Comparison of ENCODE assay signal across 8 mouse cellular contexts in the genomic region with DNA sequence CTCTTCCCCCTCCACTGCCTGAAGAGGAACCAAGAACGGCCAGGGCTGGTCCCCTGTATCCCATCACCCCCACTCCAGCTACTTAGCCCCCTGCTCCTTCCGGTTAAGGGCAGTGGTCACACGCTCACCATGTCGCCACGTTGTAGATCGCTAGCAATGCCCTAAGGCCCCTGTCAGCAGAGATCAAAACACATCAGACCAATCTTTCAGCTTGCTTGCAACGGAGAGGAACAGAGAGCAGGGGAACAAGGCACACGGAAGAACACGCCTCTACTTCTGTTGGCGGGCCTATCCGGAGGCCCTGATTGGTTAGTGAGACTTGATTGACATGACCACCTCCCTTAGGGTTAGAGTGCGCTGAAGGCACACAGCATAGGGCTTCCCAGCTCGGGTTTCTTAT. TPM values are rescaled to one million over a fixed set of nuclear protein-coding genes. Genes with fewer than 3 reads are reported as not detected.
DNase-seq lines count a peak whose midpoint lies in the region; ATAC-seq and TF ChIP-seq lines count a peak whose summit lies in the region.
"Not testable (repeated sequence)": the region's sequence is repeated elsewhere in the genome, so short reads cannot be mapped to it uniquely, and the experiment has no call there.

Gene Gm3604, minus strand, starts transcription at position 226 of the 400 bp plus-strand sequence.

- H3K27me3 ChIP-seq in heart, embryonic 13.5 days (replicated peaks); kidney, embryonic 15.5 days; limb, embryonic 13.5 days; midbrain, embryonic 12.5 days: not testable (repeated sequence)

- H3K4me1 ChIP-seq in bone marrow, adult 2 months (ENCODE audit: control insufficient read depth, insufficient read depth, low read length); heart, embryonic 13.5 days; kidney, embryonic 15.5 days; limb, embryonic 13.5 days; midbrain, embryonic 12.5 days: not testable (repeated sequence)

- TF ChIP-seq POLR2A in bone marrow, adult 2 months (IDR thresholded peaks at IDR 0.05; ENCODE audit: borderline replicate concordance, control insufficient read depth, low read depth, low read length): not testable (repeated sequence)

- peak; percentile 80 for DNase-seq in 416B (ENCODE audit: low read depth)
- DNase-seq in spleen, adult 12 weeks (ENCODE audit: low spot score): peak; percentile 46

- H3K4me2 ChIP-seq in heart, embryonic 13.5 days: peak within 1 kb of the TSS; percentile 66
- peak within 1 kb of the TSS; percentile 54 for H3K4me2 ChIP-seq in kidney, embryonic 15.5 days
- H3K4me2 ChIP-seq in limb, embryonic 13.5 days (replicated peaks): peak within 1 kb of the TSS; percentile 55
- peak within 1 kb of the TSS; percentile 42 for H3K4me2 ChIP-seq in midbrain, embryonic 12.5 days (replicated peaks)

- peak within 1 kb of the TSS; percentile 80 for H3K9ac ChIP-seq in heart, embryonic 13.5 days
- peak within 1 kb of the TSS; percentile 52; the same call in 1 of the 2 replicates for H3K9ac ChIP-seq in kidney, embryonic 15.5 days
- peak within 1 kb of the TSS; percentile 45 for H3K9ac ChIP-seq in limb, embryonic 13.5 days
- H3K9ac ChIP-seq in midbrain, embryonic 12.5 days (replicated peaks): not testable (repeated sequence)

- WGBS in bone marrow, adult 2 months: 10% methylated on average over 13 of the region's 13 CpGs
- 6% methylated on average over 13 of the region's 13 CpGs for WGBS in heart, embryonic 13.5 days
- 5% methylated on average over 13 of the region's 13 CpGs for WGBS in kidney, embryonic 15.5 days
- WGBS in limb, embryonic 13.5 days: 9% methylated on average over 13 of the region's 13 CpGs
- WGBS in midbrain, embryonic 12.5 days: 9% methylated on average over 13 of the region's 13 CpGs

- H3K27ac ChIP-seq in bone marrow, adult 2 months (ENCODE audit: control insufficient read depth, insufficient read depth, low read depth, low read length, poor library complexity); heart, embryonic 13.5 days (replicated peaks); limb, embryonic 13.5 days: not testable (repeated sequence)
- H3K27ac ChIP-seq in kidney, embryonic 15.5 days: 0 out of 2 replicates have a peak within 1 kb of the TSS, but pooled peaks have one; percentile 41
- 0 out of 2 replicates have a peak within 1 kb of the TSS, but pooled peaks have one; percentile 8 for H3K27ac ChIP-seq in midbrain, embryonic 12.5 days (replicated peaks)

- H3K4me3 ChIP-seq in bone marrow, adult 2 months (replicated peaks; ENCODE audit: control insufficient read depth, low read depth, low read length): peak within 1 kb of the TSS; percentile 54
- peak within 1 kb of the TSS; percentile 61 for H3K4me3 ChIP-seq in heart, embryonic 13.5 days
- H3K4me3 ChIP-seq in kidney, embryonic 15.5 days (replicated peaks): peak within 1 kb of the TSS; percentile 59
- peak within 1 kb of the TSS; percentile 49 for H3K4me3 ChIP-seq in limb, embryonic 13.5 days
- H3K4me3 ChIP-seq in midbrain, embryonic 12.5 days: peak within 1 kb of the TSS; percentile 40

- ATAC-seq in erythroid progenitor cell, adult 5-6 weeks (replicated peaks; ENCODE audit: low FRiP score, poor library complexity, severe bottlenecking): peak; percentile 71
- not testable (repeated sequence) for ATAC-seq in heart, embryonic 13.5 days (ENCODE audit: extremely low read depth, insufficient number of reproducible peaks, low FRiP score, low TSS enrichment); kidney, embryonic 15.5 days (replicated peaks; ENCODE audit: low FRiP score); limb, embryonic 13.5 days (ENCODE audit: low FRiP score, low read depth); midbrain, embryonic 12.5 days (ENCODE audit: low FRiP score, low read depth)

- not testable (repeated sequence) for H3K36me3 ChIP-seq in heart, embryonic 13.5 days; kidney, embryonic 15.5 days; limb, embryonic 13.5 days; midbrain, embryonic 12.5 days

- not testable (repeated sequence) for H3K9me3 ChIP-seq in heart, embryonic 13.5 days; kidney, embryonic 15.5 days (replicated peaks); midbrain, embryonic 12.5 days
- peaks cover 12% of the 10 kb centered on the region; the same call in 1 of the 2 replicates for H3K9me3 ChIP-seq in limb, embryonic 13.5 days

- not testable (repeated sequence) for TF ChIP-seq CTCF in bone marrow, adult 2 months (IDR thresholded peaks at IDR 0.05; ENCODE audit: control insufficient read depth, insufficient read depth, low read length)

RNA-seq across cellular contexts. Expression of gene Gm3604, which starts in this region (rescaled TPM):
- polyA plus RNA-seq in bone marrow, adult 2 months (2011; ENCODE audit: insufficient read depth, insufficient read length, low replicate concordance, missing spikeins): 1.7 and 2.7 TPM in 2 replicates
- total RNA-seq in erythroid progenitor cell, adult 5-6 weeks (2015; ENCODE audit: low replicate concordance): 4.2 and 12.6 TPM in 2 replicates
- 5.5 and 7.3 TPM in 2 replicates for total RNA-seq in erythroid progenitor cell, adult 5-6 weeks (2017; ENCODE audit: low replicate concordance)
- polyA plus RNA-seq in heart, embryonic 13.5 days (2015; fragmentation: Nextera tagmentation; extraction: Ambion mirVana): 3.9 and 4.1 TPM in 2 replicates
- polyA plus RNA-seq in kidney, embryonic 15.5 days (2015; fragmentation: Nextera tagmentation; extraction: Ambion mirVana): 6.8 and 7.3 TPM in 2 replicates
- 4.5 and 5.8 TPM in 2 replicates for polyA plus RNA-seq in limb, embryonic 13.5 days (2015; fragmentation: Nextera tagmentation; extraction: Ambion mirVana)
- 2.4 and 3.5 TPM in 2 replicates for polyA plus RNA-seq in midbrain, embryonic 12.5 days (2016; fragmentation: Nextera tagmentation; extraction: Ambion mirVana)
